Mouse (Mus musculus): ENCODE data around the gene Upk2.
"Not testable (repeated sequence)": the region's sequence is repeated elsewhere in the genome, so short reads cannot be mapped to it uniquely, and the experiment has no call there.

The Upk2 gene

GRCm38 (mm10) chr9:44468224-44468623 lies 13.4 kb upstream of the Upk2 start:
- no peak for DNase-seq (ENCODE audit: low spot score)

GRCm38 (mm10) chr9:44461950-44462349 lies 7.2 kb upstream of the Upk2 start:
- DNase-seq (ENCODE audit: low spot score) = no peak

GRCm38 (mm10) chr9:44457035-44457742 lies 2.4 kb upstream of the Upk2 start:
- DNase-seq (ENCODE audit: low spot score) = peak; percentile 27

- peak; percentile 79 for DNase-seq (ENCODE audit: low spot score)
Observed at GRCm38 (mm10) chr9:44454132-44454890, 465 bp downstream of the Upk2 start.

- DNase-seq (ENCODE audit: low spot score) = no peak
Observed at GRCm38 (mm10) chr9:44450387-44450786, 4.4 kb downstream of the Upk2 start.

- not testable (repeated sequence) for DNase-seq (ENCODE audit: low spot score)
Observed at GRCm38 (mm10) chr9:44444402-44445025, 10.3 kb downstream of the Upk2 start.

GRCm38 (mm10) chr9:44440961-44441360 lies 13.8 kb downstream of the Upk2 start, which contains the start of gene Foxr1:
TSS of gene Foxr1 (minus strand) at chr9:44441136.
- DNase-seq (ENCODE audit: low spot score) = no peak

GRCm38 (mm10) chr9:44435747-44436146 lies 19.0 kb downstream of the Upk2 start:
- no peak for DNase-seq (ENCODE audit: low spot score)

GRCm38 (mm10) chr9:44432577-44433185 lies 22.1 kb downstream of the Upk2 start:
- no peak for DNase-seq (ENCODE audit: low spot score)

GRCm38 (mm10) chr9:44423576-44423975 lies 31.2 kb downstream of the Upk2 start:
- no peak for DNase-seq (ENCODE audit: low spot score)

- DNase-seq (ENCODE audit: low spot score) = no peak
Observed at GRCm38 (mm10) chr9:44420280-44420898, 34.4 kb downstream of the Upk2 start.

GRCm38 (mm10) chr9:44419730-44420129 lies 35.0 kb downstream of the Upk2 start:
- DNase-seq (ENCODE audit: low spot score) = not testable (repeated sequence)

GRCm38 (mm10) chr9:44418519-44419385 lies 36.0 kb downstream of the Upk2 start, which contains the start of gene Ccdc84:
TSS of gene Ccdc84 (minus strand) at chr9:44418569.
- no peak for DNase-seq (ENCODE audit: low spot score)

- DNase-seq (ENCODE audit: low spot score) = peak; percentile 95
Observed at GRCm38 (mm10) chr9:44417892-44418363, 36.8 kb downstream of the Upk2 start.

- DNase-seq (ENCODE audit: low spot score) = no peak
Observed at GRCm38 (mm10) chr9:44417156-44417891, 37.5 kb downstream of the Upk2 start.

- no peak for DNase-seq (ENCODE audit: low spot score)
Observed at GRCm38 (mm10) chr9:44412781-44413180, 42.0 kb downstream of the Upk2 start.

GRCm38 (mm10) chr9:44412306-44412705 lies 42.5 kb downstream of the Upk2 start:
- no peak for DNase-seq (ENCODE audit: low spot score)

GRCm38 (mm10) chr9:44411601-44412130 lies 43.1 kb downstream of the Upk2 start:
- DNase-seq (ENCODE audit: low spot score) = no peak

GRCm38 (mm10) chr9:44410647-44411336 lies 44.0 kb downstream of the Upk2 start:
- DNase-seq (ENCODE audit: low spot score) = no peak

Measured in adipocyte (in vitro differentiated cells).